Mouse (Mus musculus): ENCODE data around the gene Aak1.

Aak1 gene

DNA sequence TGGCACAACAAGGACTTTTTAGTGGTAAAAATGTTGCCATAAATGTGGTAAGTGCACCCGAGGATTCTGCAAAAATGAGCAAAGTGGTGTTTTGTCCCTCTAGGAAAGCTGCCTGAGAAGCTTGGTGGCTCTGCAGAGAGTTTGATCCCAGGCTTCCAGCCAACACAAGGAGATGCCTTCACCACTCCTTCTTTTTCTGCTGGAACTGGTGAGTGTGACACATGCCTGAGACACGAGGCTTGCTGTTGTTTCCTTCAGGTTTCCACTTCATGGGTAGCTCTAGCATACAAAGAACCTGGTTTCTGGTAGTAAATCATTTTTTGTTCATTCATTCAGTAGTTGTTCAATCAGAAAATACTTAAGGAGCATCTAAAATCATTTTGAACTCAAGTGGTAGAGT lies 117.8 kb downstream of the Aak1 start:
- DNase-seq, result no peak

DNA sequence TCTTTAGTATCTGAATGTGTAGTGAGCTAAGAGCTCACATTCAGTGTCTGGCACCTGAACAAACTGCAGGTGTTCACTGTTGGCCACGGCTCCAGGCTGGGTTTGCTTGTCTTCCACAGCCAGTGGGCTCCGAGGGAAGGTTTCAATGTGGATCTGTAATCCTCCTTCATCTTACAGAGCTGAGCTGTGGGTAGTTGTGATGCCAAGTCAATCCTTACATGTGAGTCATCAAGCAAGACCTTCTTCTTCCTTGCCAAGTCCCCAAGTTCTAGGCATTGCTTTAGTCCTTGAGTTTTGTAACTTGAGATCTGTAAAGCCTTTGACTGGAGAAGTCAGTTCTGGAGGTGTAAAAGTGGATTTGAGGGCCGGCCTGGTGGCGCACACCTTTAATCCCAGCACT lies 124.6 kb downstream of the Aak1 start:
- DNase-seq, result no peak

DNA sequence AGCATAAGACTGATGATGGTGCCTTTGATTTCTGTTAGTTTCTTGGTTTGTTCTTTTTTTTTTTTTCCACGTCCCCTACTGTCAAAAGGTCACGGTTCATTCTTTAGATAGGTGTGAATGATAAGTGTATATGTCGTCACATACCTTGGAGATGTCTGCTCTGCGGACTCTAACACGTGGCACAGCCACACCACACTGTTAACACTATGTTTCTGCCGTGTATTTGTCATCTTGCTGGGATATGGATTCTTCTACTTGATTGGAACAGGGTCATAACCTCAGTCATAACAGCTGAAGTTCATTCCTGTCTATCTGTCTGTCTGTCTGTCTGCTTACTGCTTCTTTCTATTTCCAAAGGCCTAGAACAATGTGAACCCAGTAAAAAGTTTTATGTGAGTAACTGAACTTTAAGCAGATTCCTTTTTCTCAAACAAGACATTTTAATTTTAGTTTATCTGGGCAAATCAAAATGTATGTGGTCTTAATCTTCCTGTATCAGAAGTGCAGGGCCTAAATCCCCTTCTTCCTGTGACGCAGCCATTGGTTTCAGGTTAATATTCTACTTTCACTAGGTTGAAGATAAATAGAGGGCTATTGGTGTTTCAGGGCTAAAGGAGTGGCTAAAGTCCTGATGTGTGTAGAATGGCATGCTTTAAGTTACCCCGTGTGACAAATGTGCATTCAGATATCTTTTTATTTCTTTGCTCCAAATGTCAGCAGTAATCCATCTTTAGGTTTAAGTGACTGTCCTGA lies 129.0 kb downstream of the Aak1 start:
- no peak for DNase-seq

DNA sequence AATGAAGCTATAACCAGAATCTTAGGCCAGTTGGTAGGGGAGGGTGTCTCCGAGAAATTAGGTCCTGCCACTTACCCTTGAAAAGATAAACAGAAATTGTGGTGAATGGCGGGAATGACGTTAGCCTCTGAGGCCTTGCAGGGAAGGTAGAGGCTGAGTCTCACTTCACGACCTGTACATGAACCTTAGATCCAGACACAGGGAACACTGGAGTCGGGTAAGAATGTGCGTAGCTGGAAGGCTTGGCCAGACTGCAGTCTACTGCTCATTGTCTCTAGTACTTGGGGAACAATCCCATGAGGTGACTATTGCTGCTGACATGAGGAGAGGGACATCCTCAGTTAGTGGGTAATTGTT lies 129.6 kb downstream of the Aak1 start:
- DNase-seq, result no peak

DNA sequence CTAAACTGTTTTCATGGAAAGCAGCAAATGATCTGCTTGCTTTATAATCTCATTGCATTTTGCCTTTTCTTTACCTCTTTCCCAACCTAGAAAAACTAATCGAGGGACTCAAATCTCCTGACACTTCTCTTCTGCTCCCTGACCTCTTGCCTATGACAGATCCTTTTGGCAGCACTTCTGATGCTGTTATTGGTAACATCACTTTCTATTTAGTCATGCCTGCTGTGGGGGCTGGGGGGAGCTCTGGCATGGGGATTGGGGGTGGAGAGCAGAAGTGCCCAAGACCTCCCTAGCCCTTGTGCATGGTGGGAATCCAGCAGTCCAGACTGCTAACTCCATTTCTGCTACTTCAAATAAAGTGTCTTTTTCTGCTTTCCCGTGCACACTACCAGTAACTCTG lies 131.9 kb downstream of the Aak1 start:
- DNase-seq, result no peak

DNA sequence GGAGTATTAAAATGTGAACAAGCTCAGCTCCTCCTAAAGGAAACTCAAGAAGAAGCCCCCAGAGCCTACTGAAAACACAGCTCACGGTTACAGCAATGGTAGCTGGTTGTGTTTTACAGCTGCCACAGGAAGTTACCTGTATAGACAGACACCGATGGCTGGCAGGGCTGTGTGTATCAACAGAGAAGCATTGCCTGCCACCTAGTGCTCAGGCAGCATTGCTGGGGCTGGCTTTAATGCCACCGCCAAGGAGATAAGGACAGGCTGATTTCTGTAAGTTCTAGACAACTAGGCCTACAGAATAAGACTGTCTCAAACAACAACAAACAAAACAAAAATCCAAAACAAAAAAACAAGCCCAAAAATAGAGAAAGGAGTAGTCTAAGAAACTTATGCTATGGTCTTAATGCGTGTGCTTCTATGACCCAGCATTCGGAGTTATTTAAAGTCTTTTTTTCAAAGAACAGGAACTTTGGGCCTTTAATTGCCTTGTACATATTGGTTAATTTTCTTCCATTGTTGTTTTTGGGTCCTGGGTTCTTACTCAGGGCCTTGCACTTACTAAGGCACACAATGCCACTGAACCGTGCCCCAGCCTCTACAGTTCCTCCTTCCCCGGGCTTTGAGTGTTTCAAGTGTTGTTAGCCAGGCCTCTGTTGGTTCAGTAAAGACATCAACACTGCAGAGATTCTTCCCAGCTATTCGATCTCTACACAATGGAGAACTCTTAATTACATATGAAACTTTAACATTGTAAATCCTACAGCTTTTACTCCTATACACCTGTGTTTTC lies 136.2 kb downstream of the Aak1 start:
- no peak for DNase-seq

DNA sequence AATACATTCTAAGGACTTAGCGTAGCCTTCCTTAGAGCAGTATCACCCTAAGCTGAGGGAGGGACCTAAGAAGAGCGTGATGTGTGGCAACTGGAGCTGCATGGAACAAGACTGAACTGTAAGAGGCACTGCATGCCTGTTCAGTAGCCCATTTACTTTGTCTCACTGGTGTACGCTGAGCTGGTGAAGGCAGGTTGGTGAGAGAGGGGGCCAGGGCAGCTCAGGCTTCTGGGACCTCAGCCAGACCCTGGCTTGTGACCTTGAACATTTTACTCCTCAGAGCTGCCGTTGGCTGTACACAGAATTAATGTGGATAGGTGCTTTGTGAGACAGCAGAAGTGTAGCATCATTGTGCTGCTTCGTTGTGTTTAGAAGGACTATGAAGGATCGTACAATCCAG lies 140.3 kb downstream of the Aak1 start:
- no peak for DNase-seq

DNA sequence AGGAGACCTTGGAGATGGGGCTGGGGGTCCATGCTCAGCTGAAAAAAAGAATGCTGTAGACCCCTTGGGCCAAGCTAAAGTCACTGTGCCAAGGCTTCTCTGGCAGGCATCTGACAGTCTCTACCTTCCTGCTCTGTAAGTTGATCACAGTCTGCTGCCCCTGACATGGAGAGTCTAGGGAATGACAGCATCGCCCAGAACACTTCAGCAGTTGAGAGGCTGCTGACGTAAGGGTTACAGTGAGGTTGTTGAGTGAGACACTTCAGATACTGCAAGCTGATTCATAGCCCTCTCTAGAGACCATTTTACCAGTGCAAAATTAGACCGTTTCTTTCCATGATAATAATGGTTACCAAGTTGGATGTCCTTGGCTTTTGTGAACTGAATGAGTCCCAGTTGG lies 141.7 kb downstream of the Aak1 start:
- no peak for DNase-seq

DNA sequence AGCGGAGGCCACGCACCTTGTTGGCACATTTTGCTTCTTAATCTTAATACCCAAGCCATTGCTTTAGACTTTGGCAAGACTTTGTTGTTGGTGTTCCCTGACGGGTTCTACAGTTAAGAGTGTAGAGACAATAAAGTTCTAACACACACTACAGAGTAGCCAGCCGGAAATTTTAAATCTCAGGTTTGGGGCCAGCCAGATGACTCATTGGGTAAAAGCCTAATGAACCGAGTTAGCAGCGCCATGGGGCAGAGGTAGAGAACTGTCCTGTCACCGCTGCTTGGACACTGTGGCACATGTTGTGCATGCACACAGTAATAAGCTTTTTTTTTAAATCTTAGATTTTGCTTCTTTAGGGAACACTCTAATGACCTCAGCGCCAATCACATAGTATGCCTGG lies 143.0 kb downstream of the Aak1 start:
- DNase-seq, result no peak

DNA sequence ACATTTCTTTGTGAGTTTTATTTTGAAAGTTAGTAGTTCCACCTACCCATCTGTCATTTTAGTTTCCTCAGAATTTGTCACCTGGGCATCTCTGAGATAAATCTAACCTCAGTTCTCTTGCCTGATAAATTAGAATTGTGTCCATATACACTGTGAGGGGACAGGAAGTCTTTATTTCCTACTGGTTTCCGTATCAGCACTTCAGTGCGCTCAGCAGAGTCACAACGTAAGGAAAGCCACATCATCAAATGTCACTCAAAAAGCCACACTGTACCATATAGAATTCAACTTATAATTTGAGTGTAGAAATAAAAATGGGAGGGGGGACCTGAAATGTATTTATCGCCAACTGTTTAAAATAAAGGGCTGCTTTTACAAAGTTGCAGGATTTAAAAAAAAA lies 144.9 kb downstream of the Aak1 start:
- no peak for DNase-seq

DNA sequence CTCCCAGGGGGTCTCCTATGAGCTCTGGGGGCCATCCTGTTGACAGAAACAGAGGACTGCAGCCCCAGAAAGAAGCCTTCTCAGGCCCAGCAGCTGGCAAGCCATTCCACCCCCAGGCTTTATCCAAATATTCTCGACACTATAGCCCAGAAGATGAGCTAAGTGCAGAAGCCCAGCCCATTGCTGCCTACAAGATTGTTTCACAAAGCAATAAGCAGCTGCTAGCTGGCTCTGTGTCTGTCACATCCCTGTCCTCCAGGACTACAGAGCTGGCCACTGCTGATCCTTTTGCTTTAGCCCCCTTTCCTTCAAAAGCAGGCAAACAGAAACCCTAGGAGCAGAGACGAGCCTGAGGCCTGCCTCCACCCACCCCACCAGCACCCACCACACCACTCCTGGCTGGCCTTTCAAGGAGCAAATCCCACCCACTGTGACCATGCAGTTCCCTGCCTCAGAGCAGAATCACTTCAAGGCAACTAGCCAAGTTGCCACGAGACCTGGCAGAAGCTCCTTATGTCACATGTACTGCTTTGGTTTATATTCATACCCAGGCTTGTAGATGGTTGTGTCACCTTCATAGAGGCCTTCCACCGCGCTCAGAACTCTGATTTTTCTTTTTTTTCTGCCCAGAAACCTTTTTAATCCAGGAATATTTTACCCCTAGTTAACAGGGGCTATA lies 147.5 kb downstream of the Aak1 start:
- no peak for DNase-seq

DNA sequence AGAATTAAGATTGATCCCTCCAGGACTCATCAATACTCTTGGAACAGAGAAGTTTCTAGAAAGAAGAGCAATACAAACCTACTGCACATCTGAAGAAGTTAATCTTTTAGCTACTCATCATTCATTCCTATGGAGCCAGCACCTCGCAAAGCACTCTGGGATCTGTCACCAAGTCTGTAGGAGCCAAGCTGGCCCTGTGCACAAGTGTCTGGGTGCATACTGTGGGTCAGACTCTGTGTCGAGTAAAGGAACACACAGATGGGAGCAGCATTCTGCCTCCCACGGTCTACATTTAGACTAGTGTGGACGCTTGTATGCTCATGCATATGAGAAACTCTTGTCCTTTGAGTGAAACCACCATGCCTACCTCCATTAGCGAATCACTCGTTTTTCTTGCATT lies 148.0 kb downstream of the Aak1 start:
- DNase-seq, result no peak

DNA sequence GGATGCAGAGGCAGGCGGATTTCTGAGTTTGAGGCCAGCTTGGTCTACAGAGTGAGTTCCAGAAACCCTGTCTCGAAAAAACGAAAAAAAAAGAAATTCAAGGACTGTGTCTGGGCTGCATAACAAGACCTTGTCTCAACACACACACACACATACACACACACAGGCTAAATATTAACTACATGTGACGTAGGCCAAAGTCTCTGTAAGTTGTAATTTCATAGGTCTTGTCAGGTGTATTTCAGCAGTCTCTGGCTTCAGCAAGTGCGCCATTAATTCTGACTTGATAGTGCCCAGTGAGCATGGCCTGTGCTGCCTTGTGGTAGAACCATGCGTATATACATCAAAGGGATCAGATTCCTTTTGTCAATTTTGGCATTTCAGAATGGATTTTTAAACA lies 152.7 kb downstream of the Aak1 start:
- DNase-seq, result no peak

DNA sequence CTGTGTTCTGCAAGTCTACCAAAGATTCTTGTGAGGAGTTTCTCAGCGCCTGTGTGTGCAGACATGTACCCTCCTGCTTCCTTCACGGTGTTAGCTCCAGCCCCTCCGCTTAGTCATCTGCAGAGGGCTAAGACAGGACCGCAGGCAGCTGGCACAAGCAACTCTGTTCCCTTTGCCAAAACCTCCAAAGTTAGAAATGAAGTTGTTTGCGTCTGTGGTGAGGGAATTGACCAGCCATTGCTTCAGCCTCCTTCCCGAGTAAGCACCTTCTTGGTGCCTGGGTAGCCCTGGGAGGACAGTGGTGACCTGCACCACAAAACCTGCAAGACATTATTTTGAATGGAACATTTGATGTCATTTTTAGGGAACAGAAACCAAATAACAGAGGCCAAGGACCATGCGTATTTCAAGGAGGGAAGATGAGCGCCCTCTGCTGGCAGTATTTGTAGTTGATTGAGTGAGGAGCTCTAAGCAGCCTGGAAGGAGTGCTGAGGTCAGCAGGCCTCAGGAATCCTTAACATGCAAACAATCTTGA lies 153.3 kb downstream of the Aak1 start:
- DNase-seq, result peak; percentile 84

DNA sequence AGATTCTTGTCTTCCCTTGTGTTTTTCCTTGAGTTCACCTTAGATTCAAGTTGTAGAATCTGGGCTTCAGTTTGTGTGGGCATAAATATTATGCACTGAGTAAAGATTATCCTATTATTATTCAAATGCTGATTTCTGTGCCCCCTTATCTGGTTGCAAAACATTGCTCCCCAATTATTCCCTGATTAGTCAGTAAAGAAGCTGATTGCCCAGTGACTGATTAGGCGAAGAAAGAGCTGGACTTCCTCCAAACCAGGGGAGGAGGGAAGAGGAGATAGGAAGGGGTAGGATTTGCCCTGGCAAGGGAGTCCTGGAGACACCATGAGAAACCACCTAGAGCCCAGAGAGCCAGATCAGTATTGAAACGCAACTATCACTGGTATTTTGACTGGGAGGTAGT lies 154.8 kb downstream of the Aak1 start:
- no peak for DNase-seq

DNA sequence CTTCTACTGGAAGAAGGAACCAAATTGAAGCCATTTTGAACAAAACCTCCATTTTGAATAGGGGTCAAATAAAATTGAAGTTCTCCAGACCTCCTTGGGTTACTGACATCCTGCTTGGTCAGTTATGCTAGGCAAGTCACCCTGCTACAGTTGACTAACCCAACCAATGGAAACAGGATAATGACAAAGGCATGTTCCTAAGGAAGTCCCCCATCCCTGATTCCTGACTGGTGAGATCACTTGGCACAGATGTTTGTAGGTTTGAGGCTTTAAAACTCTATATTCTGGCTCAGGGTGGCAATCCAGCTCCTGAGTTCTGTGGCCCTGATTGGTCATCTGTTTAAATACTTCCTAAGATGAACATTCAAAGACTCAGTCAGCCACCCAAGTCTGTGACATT lies 156.3 kb downstream of the Aak1 start:
- no peak for DNase-seq

DNA sequence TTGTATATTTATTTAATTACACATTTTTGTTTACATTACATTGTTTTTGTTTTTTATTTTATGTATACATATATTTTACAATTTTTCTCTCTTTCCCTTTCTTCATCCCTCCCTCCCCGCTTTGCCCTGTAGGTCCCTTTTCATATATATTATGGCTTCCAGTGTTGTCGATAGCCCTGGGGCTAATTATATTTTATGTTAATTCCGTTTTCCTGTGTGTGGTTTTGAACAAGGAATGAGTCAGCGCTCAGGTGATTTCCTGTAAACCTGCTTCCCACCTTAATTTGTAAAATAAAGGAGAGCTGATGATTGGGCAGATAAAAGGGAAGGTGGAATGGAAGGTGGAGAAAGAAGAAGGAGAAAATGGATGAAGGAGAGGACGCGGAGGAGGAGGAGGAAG lies 159.6 kb downstream of the Aak1 start, which contains the start of gene Nfu1:
Gene Nfu1, plus strand, starts transcription at position 350 of the 400 bp plus-strand sequence.
- no peak for DNase-seq

DNA sequence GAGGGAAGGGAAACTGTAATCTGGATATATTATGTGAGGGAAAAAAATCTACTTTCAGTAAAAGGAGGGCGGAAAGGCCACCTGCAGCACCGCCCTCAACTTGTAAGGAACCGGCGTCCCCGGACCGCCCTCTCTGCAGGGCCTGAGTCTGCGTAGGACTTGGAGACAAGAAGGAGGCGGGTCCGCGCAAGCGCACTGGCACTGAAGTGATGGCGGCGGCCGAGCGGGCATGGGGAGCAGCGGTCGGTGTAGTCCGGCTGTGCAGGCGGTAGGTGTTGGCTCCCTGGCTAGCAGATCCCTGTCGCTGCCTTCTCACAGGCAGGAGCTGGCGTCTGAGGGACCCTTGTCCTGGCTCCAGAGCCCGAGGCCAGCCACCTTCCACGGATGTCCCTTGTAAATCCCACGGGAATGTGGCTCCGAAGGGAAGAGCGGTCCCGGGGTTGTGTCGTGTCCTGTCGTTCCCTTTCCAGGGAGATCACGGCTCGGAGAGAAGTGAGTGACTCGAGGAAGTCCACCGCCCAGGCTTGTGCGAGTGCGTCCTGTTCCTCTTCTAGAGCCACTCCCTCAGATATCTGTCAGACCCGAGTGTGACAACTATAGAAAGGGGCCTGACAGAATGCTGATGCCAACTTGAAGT lies 160.5 kb downstream of the Aak1 start:
- peak; percentile 94 for DNase-seq

DNA sequence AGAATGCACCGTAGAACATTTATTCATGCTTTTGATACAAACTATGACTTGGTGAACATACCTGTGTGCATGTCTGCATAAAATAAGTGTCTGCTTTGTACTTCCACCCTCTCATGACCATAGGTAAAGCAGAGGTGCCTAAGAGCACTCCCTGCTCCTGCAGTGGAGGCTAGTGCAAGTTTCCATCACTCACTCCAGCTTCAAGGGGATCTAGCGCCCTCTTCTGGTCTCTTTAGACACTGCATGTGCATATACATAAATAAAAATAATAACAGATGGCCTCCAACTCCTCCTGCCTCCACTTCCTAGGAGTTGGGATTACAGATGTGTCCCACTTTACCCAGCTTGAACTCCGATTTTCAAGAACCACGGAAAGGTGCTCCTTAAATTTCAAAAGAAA lies 167.6 kb downstream of the Aak1 start:
- peak; percentile 69 for DNase-seq

DNA sequence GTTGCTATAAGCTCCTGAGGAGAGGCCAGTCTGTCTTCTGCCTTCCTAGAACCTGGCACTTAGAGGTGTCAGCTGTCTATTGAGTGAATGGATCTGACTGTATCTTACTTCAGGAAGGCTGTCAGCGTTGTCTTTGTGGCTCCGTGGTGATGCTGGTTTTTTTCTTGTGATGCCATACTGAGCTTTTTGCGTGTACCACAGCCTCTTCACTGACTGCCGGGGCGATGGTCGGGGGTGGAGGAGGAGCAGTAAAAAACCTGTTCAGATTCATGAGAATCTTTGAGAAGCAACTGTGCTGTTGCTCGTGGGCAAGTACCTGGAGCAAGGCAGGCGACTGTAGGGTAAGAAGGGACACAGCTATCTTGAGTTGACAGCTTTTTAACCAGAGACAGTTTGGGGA lies 169.6 kb downstream of the Aak1 start:
- no peak for DNase-seq

DNA sequence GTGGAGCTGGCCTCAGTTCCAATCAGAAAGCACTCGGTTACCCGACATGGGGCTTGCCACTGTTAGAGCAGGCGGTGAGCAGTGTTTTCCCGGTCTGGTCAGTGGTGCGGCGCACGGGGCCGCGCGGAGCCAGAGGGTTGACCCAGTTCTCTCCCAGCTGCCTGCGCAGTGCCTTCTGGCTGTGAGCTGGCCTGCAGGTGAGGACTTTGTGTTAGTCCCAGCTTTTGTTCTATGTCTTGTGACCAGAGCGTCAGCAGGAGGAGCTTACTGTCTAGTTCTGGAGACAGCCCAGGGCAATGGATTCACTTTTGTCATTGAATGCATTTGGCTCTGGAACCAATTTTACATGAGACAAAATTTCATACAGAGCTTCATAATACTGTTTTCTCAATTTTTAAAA lies 172.5 kb downstream of the Aak1 start:
- no peak for DNase-seq

DNA sequence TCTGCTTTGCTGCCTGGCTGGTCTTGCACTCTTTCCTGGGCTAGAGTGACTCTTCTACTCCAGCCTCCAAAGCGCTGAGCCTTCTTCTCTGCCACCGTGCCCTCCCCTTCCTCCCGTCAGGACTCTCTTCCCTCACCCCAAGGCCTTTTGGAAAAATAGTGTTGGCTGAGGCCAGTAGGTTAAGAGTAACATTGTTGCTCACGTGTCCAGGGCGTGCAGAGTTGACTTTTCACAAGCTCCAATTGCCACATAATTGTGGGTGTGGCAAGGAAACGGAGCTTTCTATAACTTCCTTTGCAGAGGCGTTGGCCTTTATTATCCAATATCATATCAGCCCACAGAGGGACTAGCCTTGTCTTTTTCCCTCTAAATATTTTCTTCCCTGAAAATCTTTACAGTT lies 177.7 kb downstream of the Aak1 start:
- no peak for DNase-seq

DNA sequence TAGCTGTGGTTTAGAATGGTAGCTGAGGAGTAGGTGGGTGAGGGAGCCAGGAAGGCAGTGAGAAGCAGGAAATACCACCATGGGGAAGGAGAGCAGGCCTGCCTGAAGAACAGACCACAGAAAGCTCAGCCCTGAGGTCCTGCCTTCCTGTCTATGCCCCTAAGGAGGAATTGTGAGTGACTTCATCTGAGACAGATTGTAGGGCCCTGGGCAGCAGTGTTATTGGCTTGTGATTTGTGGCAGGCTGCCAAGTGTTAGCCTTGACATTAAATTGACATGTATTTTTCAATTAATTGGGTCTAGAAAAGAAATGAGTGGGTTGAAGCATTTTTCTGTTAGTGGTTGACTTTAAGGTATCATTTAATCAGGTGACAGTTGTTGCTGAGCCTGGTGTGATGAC lies 179.6 kb downstream of the Aak1 start:
- DNase-seq, result no peak
